Mouse (Mus musculus) monocyte, adult 2 months (primary cell): ENCODE measurements around the gene Epha6.

Experiments used
- DNase-seq, 2 experiments: peaks; one replicate each; pipeline ENCODE4 v3.0.0; 2022; ENCODE audit warnings: low spot score in 2 of 2, low read depth in 1 of 2

Epha6 gene

DNA sequence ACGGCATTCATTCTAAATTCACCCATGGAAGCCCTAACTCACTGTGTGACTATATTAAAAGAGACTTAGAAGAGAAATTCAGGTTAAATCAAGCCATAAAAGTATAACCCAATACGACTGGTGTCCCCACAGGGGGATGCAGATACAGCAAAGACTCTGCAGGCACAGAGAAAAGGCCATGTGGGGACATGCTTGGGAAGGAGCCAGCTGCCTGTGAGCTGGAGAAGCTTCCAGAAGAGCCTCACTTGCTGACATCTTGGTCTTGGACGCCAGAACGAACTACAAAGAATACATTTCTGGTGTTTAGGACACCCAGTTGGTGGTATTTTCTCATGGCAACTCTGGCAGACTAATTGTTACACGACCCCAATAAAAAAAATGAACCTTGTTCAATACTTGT, 920.2 kb downstream of the Epha6 start:
- no peak for DNase-seq

DNA sequence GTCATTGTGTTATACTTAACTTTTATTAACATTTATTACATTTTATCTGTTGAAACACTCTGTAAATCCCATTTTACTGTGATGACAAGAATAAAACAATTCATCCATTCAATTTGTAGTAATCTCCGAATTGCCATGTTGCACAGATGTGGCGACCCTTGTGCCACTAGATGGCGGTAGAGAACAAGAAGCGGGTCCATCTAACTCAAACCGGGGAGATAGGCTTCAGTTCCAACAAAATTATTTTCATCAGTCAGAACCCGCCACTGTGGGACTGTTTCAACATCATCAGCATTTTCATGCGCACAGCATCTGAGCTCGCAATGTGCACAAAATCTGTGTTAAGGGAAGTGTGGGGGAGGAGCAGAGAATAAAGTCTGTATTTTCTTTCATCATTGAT, 921.9 kb downstream of the Epha6 start:
- DNase-seq = no peak

DNA sequence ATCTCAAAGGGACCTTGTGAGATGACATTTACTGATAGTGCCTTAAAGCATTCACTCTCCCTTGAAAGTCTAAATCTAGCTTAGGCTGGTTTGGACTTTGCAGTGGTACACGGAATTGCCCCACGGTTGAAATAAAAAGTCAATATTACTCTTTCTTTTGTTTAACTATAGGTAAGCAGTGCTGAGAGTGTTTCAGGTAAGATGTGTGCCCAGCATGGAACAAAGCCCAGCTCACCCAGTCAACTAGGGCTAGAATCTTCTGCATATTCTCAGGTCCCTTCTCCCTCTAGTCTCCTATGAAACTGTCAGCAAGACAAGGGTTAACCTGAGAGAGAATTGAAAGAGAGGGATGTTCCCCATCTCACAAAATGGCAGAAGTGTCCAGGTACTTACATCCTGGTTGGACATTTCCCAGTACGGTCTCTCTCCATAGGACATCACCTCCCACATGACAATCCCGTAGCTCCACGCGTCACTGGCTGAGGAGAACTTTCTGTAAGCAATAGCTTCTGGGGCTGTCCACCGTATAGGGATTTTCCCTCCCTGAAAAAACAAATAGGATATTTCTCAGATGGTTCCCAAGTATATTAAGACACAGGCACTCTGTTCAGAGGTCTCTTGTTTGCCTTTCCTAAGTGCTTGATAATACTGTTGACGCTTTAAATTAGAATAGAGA, 923.0 kb downstream of the Epha6 start:
- DNase-seq = no peak

DNA sequence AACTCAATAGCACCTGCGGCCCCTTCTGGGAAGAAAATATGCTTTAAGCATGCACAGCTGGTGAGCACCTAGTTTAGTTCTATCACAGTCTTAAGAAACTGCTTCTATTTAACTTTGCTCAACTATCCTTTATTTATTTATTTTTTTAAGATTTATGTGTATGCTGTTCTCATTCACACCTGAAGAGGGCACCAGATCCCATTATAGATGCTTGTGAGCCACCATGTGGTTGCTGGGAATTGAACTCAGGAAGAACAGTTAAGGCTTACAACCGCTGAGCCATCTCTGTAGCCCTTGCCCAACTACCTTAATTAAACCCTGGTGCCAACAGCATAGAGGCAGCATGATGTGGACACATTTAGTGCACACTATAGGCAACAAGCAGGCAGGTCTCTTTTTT, 938.4 kb downstream of the Epha6 start:
- DNase-seq = no peak

DNA sequence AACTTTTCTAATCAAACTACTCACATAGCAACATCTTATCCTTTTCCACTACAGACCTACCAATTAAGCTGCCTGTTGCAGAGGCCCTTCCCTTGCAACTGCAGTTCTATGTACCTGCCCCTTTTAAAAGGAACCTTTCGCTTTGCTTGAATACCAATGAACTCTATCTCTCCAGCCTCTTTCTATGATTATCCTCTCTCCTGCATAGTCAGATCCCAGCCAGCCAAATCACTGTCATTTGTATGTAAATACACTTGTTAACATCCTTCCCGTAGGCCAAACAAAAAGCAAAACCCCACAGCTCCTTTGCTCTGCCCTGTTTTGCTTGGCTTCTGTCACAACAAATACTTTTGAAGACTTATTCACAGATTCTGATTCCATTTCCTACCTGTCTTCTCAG, 961.6 kb downstream of the Epha6 start:
- DNase-seq = no peak

DNA sequence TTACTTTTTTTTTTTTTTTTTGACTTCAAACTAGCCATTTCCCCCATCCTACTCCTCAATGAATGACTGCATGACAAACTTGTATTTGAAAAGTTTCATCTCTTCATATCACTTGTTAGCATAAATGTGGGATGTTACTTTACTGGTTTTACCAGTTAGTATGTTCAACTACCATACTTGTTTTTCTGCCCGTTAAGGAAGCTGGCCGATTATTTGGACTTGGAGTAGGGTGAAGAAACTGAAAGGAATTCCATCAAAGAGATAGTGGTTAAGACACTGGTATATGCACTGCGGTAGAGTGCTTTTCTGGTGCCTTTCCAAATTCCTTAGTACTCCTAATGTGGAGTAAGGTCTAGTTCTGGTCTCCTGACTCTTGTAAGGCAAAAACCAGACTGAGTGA, 965.3 kb downstream of the Epha6 start:
- DNase-seq = no peak

DNA sequence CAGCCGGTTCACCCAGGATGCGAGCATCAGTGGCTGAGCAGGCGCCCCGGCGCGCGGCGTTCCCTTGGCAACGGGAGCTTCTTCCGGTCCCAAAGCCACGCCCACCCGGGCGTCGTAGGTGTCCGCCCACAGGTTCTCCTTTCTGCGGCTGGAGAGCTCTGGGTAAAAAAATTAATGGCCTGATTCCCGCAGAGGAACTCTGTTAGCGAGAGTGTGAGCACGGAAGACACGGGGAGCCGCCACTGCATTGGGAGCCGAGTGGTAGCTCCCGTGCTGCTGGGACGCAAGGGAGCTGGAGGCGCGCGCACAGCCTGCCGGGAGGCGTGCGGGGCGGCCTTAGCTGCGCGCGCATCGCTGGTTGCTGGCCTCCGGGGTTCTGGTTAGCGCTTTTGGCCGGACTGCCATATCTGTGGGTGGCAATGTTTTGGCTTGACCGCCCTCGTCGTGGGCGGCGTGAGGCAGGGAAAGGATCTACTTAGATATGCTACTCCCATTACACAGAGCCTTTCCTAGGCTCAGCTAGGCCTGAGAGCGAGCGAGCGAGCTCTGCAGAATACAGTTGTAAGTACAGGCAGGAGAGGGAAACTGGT, 966.1 kb downstream of the Epha6 start, which contains the start of gene Arl6:
TSS of gene Arl6 (minus strand) at position 290 of the 590 bp plus-strand sequence.
- peak; percentile 62 to 87 for DNase-seq

DNA sequence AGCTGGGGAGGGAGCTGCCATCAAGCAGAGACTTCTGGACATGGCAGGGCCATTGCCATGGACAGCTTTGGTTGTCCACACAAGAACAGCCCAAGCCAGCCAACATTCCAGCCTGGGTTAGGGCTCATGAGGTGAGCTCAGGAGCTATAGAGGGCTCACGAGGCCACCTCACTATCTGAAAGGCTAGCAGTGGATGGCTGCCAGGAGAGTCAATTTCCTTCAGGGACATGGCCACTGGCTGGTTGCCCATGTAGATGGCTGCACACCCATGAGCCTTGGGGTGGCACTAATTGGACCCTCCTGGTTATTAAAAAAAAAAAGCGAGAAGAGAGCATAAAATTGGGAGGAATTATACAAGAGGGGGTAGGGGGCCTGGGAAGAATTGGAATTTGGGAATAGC, 970.7 kb downstream of the Epha6 start:
- no peak for DNase-seq

DNA sequence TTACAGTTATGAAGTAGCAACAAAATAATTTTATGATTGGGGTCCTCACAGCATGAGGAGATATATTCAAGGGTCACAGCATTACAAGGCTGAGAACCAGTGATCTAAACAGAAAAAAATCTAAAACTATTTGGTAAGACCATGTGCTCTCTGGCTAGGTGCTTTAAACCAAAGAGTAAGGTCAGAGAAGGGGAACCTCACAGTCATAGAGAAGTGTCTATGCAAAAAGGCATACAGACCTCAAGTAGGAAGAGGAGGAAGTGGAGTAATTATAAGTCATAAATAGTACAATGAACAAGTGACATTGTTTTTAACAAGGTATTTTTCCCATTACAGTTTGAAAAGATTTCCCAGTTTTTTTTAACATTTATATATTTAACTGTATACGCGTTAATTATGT, 983.8 kb downstream of the Epha6 start:
- DNase-seq = no peak

DNA sequence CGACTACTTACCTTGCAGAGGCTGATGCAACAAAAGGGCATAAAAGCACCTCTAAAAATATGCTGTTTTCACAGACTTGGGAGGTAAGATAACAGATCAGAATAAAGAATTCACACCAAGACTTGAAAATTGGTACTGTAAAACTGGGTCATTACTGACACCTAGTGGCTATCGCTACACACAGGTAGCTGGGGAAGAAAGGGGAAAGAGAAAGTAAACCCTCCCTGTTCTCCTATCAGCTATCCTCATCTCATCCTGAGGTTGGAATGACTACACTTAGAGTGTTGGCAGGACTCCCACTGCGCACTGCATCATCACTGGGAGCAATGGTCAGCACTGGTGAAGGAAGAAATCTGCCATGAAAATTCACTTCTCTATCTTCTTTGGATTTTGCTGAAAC, 988.2 kb downstream of the Epha6 start:
- DNase-seq = no peak

DNA sequence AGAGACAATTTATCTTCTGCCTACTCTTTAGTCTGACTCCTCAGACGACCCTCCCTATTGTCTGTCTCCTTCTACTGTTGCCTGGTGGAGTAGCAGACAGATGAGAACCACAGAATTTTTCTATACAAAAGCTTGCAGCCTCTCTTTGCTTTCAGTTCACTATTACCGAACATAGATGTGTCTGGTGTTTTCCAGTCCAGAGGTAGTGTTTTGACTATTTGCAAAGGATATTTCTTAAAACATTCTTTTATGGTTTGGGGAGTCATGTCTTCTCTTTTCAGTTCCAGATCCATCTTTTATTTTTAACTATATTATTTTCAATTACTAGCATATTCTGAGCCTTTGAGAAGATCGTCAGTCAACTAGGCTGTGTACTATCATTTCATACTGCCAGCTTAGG, 989.7 kb downstream of the Epha6 start:
- no peak for DNase-seq

DNA sequence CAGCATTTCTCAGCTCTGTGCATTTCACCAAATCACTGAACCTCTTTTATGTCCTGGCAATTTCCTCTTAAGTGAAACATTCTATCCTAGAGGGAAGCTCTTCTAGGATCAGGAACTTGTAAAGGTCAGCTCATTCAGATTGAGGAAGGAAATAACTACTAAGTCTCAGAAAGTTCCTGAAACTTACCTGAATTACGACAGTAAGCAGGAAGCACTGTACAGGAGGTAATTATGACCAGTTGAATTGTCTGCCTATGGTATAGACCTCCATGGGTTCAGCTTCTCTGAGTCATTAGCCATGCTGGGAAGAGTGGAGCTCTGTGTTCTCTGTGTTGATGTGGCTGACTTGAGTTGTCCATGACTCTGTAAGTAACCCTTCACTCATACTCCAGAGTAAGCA, 994.6 kb downstream of the Epha6 start:
- DNase-seq = no peak

DNA sequence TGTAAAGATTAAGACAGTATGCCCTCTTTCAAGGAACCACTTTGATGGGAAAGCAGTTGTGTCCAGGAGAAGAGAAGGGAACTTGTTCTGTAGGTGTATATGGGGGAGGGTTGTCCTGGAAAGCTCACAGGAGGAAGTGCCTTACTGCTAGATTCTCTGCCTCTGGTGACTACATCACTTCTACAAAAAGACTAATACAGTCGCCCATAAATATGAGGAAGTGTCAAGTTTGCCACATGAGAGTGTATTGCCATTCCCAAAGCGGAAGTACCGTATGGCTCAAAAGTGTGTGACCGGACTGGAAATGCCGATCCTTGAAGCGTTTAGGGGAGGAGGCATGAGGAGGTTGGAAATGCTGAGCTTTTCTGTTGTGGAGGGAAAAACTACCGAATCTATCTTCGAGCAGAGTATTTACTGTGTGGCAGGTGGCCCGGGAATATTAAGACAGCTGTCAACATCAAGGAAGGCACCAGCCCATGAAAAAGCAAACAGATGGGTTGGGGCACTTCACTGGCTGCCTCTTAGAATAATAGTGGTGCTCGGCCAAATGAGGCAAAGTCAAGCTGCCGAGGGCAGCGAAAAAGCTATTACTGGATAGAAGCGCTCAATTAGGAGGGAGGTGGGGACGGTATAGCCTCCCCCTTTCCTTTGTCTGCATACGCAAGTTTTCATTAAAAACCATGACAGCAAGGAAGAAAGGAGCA, 1001.1 kb downstream of the Epha6 start:
- DNase-seq = peak; percentile 10 to 19
